Mouse (Mus musculus): ENCODE results near the gene Eif3g. TPM values are rescaled to one million over a fixed set of nuclear protein-coding genes. Genes with fewer than 3 reads are reported as not detected.

Eif3g gene
- total RNA-seq (2021) = 100 to 1,000 TPM; 146 to 158 TPM
- long read RNA-seq, experiment 1, transcript Eif3g-201 (11 exons, 1,101 nt) = major isoform, 139 of 150 reads
- long read RNA-seq, experiment 1, partial matches to known transcripts = 8 of 150 reads
- long read RNA-seq, experiment 1, other reads (novel, unspliced or antisense) = 3 of 150 reads
- long read RNA-seq, experiment 2, transcript Eif3g-201 (11 exons, 1,101 nt) = major isoform, 119 of 129 reads
- long read RNA-seq, experiment 2, partial matches to known transcripts = 7 of 129 reads
- long read RNA-seq, experiment 2, other reads (novel, unspliced or antisense) = 3 of 129 reads

DNA sequence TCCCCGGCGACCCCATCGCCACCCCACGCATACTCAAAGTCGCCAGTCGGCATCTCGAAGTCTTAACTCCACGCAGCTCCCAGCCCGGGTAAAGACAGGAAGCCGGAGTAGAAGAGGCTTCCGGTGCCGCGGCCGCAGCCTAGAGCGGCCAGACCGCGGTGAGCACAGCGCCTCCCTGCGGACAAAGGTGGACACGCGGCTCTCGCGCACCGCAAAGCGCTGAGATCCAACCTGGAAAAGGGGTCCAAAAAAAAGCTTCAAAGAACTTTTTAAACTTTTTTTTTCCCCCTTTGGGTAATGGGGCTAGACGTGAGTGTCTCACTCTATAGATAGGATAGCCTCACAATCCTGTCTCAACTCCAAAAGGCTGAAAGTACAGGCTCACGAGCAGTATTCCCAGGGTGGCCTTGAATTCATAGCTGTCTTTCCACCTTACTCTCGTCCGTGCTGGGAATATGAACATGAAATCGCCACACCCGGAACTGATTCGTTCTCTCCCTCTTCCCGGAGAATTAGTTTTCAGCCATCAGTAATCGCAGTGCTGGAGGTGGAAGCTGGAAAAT is at the start of gene Eif3g:
Eif3g (minus strand) TSS at position 113 of the 563 bp plus-strand sequence.
- peak; percentile 77 to 87 for DNase-seq (ENCODE audit: low spot score in 2 of 2)

DNA sequence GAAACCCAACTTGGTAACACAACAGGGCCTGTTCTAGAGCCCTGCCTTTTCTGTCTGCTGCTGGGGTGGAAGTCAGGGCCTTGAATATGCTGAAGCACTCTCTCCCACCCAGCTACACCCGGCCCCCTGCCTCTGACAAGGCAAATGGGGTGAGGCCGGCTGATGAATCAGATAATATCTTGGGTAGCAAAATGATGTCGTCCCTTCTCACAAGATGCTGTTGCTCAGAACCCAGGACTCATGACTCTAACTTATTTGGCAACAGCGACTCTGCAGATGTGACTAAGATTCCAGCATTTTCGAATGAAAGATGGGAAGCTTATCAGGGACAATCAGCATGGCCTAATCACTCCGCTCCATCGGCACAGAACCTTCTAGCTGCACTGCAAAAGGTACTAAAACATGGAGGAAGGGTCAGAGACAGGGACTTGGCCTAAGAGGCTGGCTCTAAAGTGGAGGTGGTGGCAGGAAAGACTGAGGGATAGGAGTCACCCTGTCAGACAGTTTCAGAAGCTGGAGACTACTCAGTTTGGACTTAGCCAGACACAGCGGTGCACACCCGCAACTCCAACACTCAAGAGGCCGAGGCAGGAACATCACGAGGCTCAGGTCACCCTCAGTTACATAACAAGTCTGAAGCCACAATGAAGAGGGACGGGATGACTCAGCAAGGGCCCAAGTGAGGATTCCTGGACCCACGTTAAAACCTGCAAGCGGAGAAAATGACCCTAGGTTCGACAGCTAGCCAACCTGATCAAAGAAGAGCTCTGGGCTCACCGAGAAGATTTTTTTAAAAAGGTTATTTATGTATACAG is 47.9 kb upstream of the Eif3g start:
- DNase-seq (ENCODE audit: low spot score in 2 of 2) = no peak

- no peak for DNase-seq (ENCODE audit: low spot score in 2 of 2)
These were observed 46.4 kb upstream of the Eif3g start for GRCm38 (mm10) chr9:20944697-20945370.

DNA sequence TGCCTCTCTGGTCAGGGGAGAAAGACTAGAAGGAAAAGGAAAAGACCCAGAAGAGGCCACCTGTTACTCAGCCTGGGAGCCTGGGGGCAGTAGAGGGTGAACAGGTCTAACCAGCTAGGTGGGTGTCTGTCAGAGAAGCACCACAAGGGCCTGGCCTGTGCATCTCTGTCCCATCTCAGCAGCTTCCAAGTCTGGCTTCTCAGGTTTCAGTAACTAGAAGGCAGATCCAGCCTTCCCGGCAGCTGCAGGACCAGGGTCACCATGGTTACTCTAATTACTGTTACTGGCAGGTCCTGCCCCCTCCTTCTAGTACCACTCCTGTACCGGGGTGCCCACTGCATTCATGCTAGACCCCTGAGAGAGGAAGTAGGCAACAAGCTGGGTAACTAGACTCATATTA is 45.5 kb upstream of the Eif3g start:
- no peak for DNase-seq (ENCODE audit: low spot score in 2 of 2)

GRCm38 (mm10) chr9:20943396-20943795 is 45.0 kb upstream of the Eif3g start:
- DNase-seq (ENCODE audit: low spot score in 2 of 2) = no peak

GRCm38 (mm10) chr9:20923258-20923657 is 24.8 kb upstream of the Eif3g start:
- no peak for DNase-seq (ENCODE audit: low spot score in 2 of 2)

GRCm38 (mm10) chr9:20916160-20916559 is 17.7 kb upstream of the Eif3g start:
- no peak for DNase-seq (ENCODE audit: low spot score in 2 of 2)

GRCm38 (mm10) chr9:20909948-20910347 is 11.5 kb upstream of the Eif3g start:
- no peak for DNase-seq (ENCODE audit: low spot score in 2 of 2)

- DNase-seq (ENCODE audit: low spot score in 2 of 2) = no peak
These were observed 3.7 kb upstream of the Eif3g start for GRCm38 (mm10) chr9:20902174-20902491.

DNA sequence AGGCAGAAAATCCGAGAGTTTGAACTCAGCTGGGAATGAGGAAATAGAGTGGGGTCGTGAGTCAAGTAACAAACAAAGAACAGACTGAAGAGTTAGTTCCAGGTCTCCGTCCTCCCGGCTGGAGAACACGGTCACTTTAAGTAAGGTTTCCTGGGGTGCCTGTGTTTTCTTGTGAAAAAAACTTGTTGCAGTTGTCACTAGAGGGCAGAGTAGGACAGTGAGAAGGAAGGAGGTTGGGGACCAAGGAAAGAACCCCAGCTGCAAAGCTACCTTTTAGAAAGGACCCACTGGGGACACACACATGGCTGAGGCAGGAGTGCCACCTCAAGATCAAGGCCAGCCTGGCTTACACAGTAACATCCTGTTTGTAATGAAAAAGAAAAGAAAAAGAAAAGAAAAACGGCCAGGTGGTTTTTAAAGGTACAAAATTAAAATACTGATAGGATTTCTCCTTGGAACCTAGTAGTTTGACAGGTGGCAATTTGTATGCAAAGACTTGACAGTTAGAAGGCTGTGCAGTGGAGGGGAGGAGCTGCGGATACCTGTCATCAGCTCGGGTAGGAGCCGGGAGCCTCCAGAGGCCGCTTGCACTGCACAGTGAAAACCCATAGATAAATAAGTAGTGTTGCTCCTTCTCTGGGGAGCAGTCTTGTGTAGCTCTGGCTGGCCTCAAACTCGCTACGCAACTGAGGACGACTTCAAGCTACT is 3.2 kb upstream of the Eif3g start:
- no peak for DNase-seq (ENCODE audit: low spot score in 2 of 2)

DNA sequence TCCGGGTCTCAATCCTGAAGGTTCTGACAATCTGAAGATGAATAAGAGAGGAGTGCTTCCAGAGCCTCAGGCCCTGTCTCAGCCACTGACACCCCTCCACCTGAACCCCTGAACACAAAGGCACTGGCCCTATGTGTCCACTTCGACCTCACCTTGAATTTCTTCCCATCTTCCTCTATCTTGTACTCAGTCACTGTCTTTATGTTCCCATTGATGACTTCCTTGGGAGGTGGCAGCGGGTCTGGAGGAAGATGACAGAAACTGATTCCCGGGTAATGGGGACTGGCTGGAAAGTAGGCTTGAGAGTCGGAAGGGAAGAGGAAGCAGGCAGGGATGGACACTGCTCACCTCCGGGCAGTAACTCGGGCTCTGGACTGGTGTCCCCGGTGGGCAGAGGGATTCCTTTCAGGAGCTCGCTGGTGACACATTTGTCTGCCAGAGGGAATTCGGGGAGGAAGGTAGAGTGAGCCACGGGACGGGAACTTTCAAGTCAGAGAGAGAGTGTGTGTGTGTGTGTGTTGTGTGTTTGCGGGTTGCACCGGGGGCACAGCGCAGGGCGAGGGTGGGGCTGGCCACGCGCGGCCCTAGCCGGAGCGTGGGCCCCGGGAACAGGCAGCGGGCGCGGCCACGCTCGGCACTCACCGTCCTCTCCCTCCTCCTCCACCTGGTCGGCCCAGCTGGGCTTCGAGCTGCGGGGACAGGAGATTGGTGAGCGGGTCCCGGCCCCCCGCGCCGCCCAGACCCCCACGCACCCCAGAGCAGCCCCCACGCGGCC is 500 bp downstream of the Eif3g start:
- DNase-seq (ENCODE audit: low spot score in 2 of 2) = no peak

DNA sequence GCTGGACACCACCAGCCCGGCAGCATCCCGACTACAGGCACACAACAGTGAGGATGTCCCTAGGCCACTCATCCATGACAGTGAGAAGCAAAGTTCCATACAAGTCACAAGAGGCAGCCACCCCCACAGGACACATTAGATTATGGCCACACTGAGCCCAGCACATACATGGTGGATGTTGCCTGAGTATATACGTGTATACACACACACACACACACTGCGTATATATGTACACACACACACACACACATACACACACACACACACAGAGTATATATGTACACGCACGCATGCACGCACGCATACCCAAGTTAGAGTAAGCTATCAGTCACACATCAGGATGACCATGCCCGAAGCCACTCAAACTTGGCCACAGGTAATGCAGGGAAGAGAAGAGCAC is 3.0 kb downstream of the Eif3g start:
- no peak for DNase-seq (ENCODE audit: low spot score in 2 of 2)

DNA sequence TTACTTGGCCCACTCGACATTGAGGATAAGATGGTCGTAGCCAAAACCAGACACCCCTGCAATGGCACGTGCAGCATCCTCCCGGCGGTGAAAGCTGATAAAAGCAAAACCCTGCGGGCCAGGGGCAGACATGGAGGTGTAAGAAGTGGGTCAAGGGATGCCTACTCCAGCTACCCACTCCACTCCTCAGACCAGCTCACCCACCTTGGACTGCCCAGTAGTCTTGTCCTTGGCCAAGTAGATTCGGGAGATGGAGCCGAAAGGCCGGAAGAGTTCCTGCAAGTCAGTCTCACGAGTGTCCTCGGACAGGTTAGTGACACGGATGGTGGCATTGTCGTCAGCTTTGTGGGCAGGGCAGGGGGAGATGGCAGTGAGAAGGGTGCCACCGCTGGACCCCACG is 3.8 kb downstream of the Eif3g start:
- no peak for DNase-seq (ENCODE audit: low spot score in 2 of 2)

DNA sequence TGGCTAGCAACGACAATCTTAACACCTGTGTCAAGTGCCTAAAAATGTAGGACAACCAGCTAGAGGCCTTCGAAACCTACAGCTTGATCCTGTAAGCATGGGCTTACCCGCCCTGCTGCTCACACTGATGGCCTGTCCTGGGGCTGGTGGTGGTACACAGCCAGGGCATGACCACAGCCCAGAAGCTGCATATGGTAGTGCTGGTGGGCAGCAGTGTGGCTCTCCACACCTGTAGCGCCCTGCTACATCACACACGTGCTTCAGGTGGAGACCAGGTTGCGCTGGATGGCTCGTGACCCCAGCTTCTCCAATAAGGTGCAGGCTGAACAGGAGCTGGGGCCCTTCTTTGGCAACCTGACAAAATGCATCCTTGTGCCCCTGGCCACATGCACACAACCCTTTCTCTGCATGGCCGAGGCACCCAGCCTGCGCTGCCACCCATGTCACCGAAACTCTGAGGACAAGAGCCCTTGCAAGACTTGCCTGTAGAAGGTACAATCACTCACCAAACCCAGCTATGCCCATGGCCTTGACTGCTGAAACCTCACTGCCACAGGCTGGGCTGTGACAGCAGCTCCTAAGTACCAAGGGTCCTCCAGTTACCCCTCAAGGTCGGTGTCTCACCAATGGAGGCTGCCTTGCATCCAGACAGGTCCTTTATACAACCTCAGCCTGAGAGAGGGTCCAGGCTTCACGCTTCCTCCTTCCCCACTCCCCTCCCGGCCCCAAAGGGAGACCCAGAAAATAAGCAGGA is 4.7 kb downstream of the Eif3g start:
- DNase-seq (ENCODE audit: low spot score in 2 of 2) = no peak

GRCm38 (mm10) chr9:20893069-20893468 is 5.4 kb downstream of the Eif3g start:
- no peak for DNase-seq (ENCODE audit: low spot score in 2 of 2)

DNA sequence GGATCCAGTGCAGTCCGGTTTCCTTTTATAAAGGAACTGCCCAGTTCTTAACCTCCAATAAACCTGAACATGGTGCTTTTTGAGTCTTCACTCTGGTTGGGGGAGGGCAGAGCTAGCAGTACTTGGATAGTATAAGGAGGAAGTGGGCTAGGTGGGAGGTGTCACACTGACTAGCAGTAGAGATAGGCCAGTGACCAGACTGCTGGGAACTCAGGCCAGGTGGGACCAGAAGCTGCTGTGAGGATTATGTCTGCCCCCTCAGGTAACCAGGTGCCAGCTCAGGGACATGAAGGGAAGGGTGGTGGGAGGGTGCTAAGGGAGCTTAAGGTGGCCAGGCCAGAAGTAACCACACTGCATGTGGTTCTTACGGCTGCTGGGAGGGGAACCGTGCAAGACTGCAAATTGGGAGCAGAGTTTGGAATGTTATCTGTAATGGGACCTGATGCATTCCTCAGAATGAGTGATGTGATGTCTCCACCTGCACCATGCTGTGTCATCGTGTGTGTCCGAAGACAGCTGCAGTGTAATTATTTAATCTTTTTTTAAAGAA is 6.2 kb downstream of the Eif3g start:
- DNase-seq (ENCODE audit: low spot score in 2 of 2) = no peak

- DNase-seq (ENCODE audit: low spot score in 2 of 2) = no peak
These were observed 6.9 kb downstream of the Eif3g start for GRCm38 (mm10) chr9:20891339-20892103.

- no peak for DNase-seq (ENCODE audit: low spot score in 2 of 2)
These were observed 8.0 kb downstream of the Eif3g start for GRCm38 (mm10) chr9:20890411-20890810.
